Mouse (Mus musculus): ENCODE data around the gene Vmn1r30. TPM values are rescaled to one million over a fixed set of nuclear protein-coding genes. Genes with fewer than 3 reads are reported as not detected.

The Vmn1r30 gene
- polyA plus RNA-seq (2012; rRNA removed): not detected in 2 replicates

DNA sequence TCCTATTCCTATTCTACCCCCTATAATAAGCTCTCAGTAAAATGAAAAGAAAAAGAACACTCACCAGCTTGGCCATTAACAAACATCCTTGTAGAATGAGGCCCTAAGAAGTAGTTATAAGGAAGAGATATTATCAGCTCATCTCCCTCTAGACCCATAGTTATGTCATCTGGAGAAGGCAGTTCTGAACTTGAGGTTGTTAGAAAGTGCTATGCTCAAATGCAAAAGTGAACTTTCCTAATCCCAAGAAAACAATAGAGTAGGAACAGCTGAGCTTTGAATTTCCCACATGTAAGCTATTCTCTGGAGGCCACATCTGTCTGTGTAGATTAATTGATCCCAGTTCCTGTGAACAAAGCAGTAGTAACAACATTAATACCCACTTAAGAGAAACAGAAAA lies at the start of gene Vmn1r30:
Gene Vmn1r30 (minus strand): TSS at position 101 of the 400 bp plus-strand sequence.
- no peak within 1 kb of the TSS for H3K27ac ChIP-seq (ENCODE audit: insufficient read depth, low read length)
- DNase-seq (ENCODE audit: low read depth in 1 of 2, low spot score in 2 of 2): no peak
- no peak for TF ChIP-seq CTCF (IDR thresholded peaks at IDR 0.05; ENCODE audit: extremely low read depth, insufficient read depth, insufficient read length, insufficient replicate concordance)
- TF ChIP-seq POLR2A (IDR thresholded peaks at IDR 0.05; ENCODE audit: low read depth, low read length): no peak
- H3K4me3 ChIP-seq (ENCODE audit: extremely low read depth, insufficient read depth, insufficient read length): no peak within 1 kb of the TSS
- H3K36me3 ChIP-seq (ENCODE audit: control insufficient read depth, insufficient read depth, low read length): no peaks in the 10 kb centered on the region
- no peaks in the 10 kb centered on the region for H3K27me3 ChIP-seq (ENCODE audit: control insufficient read depth, insufficient read depth, low read length)
- H3K4me1 ChIP-seq (ENCODE audit: control insufficient read depth, insufficient read depth, insufficient read length): no peaks in the 10 kb centered on the region

DNA sequence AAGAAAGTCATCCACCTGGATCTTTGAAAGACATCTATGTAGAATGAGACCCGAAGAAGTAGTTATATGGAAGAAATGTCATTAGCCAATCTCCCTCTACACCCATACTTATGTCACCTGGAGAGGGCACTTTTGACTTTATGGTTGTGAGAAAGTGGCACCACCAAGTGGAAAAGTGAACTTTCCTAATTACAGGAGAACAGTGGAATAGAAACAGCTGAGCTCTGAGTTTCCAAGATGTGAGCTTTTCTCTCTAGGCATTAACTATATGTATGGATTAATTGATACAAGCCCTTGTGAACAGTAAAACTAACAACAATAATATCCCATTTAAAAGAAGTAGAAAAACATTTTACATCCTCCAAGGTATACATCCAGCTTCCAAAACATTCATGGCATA lies 32.0 kb upstream of the Vmn1r30 start, which contains the start of gene Vmn1r31:
Gene Vmn1r31 (minus strand): TSS at position 101 of the 400 bp plus-strand sequence.
- no peaks in the 10 kb centered on the region for H3K4me1 ChIP-seq (ENCODE audit: control insufficient read depth, insufficient read depth, insufficient read length)
- H3K36me3 ChIP-seq (ENCODE audit: control insufficient read depth, insufficient read depth, low read length): no peaks in the 10 kb centered on the region
- H3K27ac ChIP-seq (ENCODE audit: insufficient read depth, low read length): no peak within 1 kb of the TSS
- WGBS: 83% methylated on average over 1 of the region's 1 CpGs
- DNase-seq (ENCODE audit: low read depth in 1 of 2, low spot score in 2 of 2): no peak
- H3K27me3 ChIP-seq (ENCODE audit: control insufficient read depth, insufficient read depth, low read length): no peaks in the 10 kb centered on the region
- TF ChIP-seq CTCF (IDR thresholded peaks at IDR 0.05; ENCODE audit: extremely low read depth, insufficient read depth, insufficient read length, insufficient replicate concordance) (no peak), POLR2A (IDR thresholded peaks at IDR 0.05; ENCODE audit: low read depth, low read length) (no peak)
- H3K4me3 ChIP-seq (ENCODE audit: extremely low read depth, insufficient read depth, insufficient read length): no peak within 1 kb of the TSS

Other genes starting within 250 kb of the Vmn1r30 start
- gene Vmn1r27, start 224.6 kb downstream of the Vmn1r30 start, polyA plus RNA-seq (2012; rRNA removed): not detected in 2 replicates
- gene Vmn1r28, start 181.3 kb downstream of the Vmn1r30 start, polyA plus RNA-seq (2012; rRNA removed): not detected in 2 replicates
- not detected in 2 replicates for gene Vmn1r29, start 141.8 kb downstream of the Vmn1r30 start, polyA plus RNA-seq (2012; rRNA removed)
- not detected in 2 replicates for gene Vmn1r31, start 31.9 kb upstream of the Vmn1r30 start, polyA plus RNA-seq (2012; rRNA removed)
- gene Abcg2, start 141.1 kb upstream of the Vmn1r30 start, polyA plus RNA-seq (2012; rRNA removed): 4.4 and 5.1 TPM in 2 replicates

Data from spleen, adult 2 months (tissue).